Mouse (Mus musculus) hindbrain, embryonic 11.5 days (tissue): ENCODE data around the gene Tspan3. TPM values are rescaled to one million over a fixed set of nuclear protein-coding genes. Genes with fewer than 3 reads are reported as not detected.
A peak's percentile ranks its signal among the peaks of the same experiment; 100 is the strongest.

Source experiments
- ATAC-seq: fragments of 200-750 bp; cut with Nextera tagmentation; 2 replicates; pipeline ENCODE4 v1.8.0; 2017; ENCODE audit warnings: mild to moderate bottlenecking, moderate TSS enrichment, moderate library complexity; ENCODE audit not compliant: low FRiP score
- DNase-seq: peaks from one replicate; pipeline ENCODE4 v3.0.0-alpha.2; 2015; ENCODE audit warnings: low spot score
- H3K27ac ChIP-seq: fragments of 300-500 bp; sonication (generic); 2 replicates; pipeline ENCODE4 v1.5.1; 2014; ENCODE audit warnings: mild to moderate bottlenecking, low read depth, low read length
- H3K27me3 ChIP-seq: fragments of 300-500 bp; sonication (generic); 2 replicates; pipeline ENCODE4 v1.6.1; 2014; ENCODE audit warnings: mild to moderate bottlenecking, low read length, moderate library complexity, mixed read lengths; ENCODE audit not compliant: control insufficient read depth, insufficient read depth
- H3K36me3 ChIP-seq: fragments of 300-500 bp; sonication (generic); 2 replicates; pipeline ENCODE4 v1.6.1; 2014; ENCODE audit warnings: mild to moderate bottlenecking, low read length, moderate library complexity, mixed read lengths; ENCODE audit not compliant: control insufficient read depth, insufficient read depth
- H3K4me1 ChIP-seq: fragments of 300-500 bp; sonication (generic); replicated peaks from 2 replicates; pipeline ENCODE4 v1.6.1; 2014; ENCODE audit warnings: low read length, mixed read lengths; ENCODE audit not compliant: control insufficient read depth, insufficient read depth
- H3K4me2 ChIP-seq: fragments of 300-500 bp; sonication (generic); replicated peaks from 2 replicates; pipeline ENCODE4 v1.6.1; 2014; ENCODE audit warnings: mild to moderate bottlenecking, low read depth, low read length
- H3K4me3 ChIP-seq: fragments of 300-500 bp; sonication (generic); 2 replicates; pipeline ENCODE4 v1.5.1; 2014; ENCODE audit warnings: low read depth, low read length
- H3K9ac ChIP-seq: fragments of 300-500 bp; sonication (generic); 2 replicates; pipeline ENCODE4 v1.6.1; 2014; ENCODE audit warnings: low read depth, low read length
- H3K9me3 ChIP-seq: fragments of 300-500 bp; sonication (generic); 2 replicates; pipeline ENCODE4 v1.6.1; 2016; ENCODE audit warnings: low read length; ENCODE audit not compliant: control insufficient read depth
- WGBS: fragments of 180-500 bp; shearing (Covaris S2); extraction: QIAGEN DNeasy Blood & Tissue Kit; methylation state at CpG from one replicate; pipeline ENCODE4 v1.1.7; 2014; 5-methylcytosine and 5-hydroxymethylcytosine counted together
- polyA plus RNA-seq: library from polyadenylated mRNA; unstranded; fragments of >200 nt; fragmentation: Nextera tagmentation; extraction: Ambion mirVana; gene quantifications from 2 replicates; pipeline ENCODE4 v1.2.1, GENCODE M21; 2014

Tspan3 gene
- polyA plus RNA-seq, 1 experiment from 2014 or later = 529 TPM

DNA sequence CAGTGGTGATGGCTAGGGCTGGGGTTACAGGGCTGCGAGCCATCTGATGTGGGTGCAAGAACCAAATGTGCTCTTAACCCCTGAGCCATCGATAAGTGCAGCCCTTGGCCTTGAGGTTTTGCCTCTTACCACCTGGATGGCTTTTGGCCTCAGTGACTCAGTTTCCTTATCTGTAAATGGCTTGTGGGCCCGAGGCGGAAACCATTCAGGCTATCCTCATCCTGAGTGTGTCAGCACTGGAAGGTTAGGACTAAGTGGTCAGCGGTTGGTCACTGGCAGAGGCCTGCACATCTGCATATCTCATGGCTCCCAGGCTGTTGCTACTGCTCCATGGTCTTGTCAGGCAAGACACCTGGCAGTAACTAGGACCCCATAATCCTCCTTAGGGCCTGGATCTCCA is 47.2 kb downstream of the Tspan3 start:
- Histone ChIP-seq H3K27ac (no peak overlapping the region), H3K27me3 (no peaks in the 10 kb centered on the region), H3K4me1 (peaks cover 2% of the 10 kb centered on the region; the same call in 1 of the 2 replicates), H3K36me3 (no peaks in the 10 kb centered on the region), H3K4me3 (no peak overlapping the region), H3K9ac (no peak overlapping the region), H3K4me2 (no peak overlapping the region), H3K9me3 (no peaks in the 10 kb centered on the region)
- 81% methylated on average over 5 of the region's 5 CpGs for WGBS
- ATAC-seq (no peak), DNase-seq (no peak)

GRCm38 (mm10) chr9:56108174-56108573 is 57.1 kb downstream of the Tspan3 start:
- Histone ChIP-seq H3K4me3 (no peak overlapping the region), H3K9ac (no peak overlapping the region), H3K4me2 (no peak overlapping the region), H3K36me3 (no peaks in the 10 kb centered on the region), H3K27me3 (no peaks in the 10 kb centered on the region), H3K4me1 (no peaks in the 10 kb centered on the region; the same call in 1 of the 2 replicates), H3K9me3 (no peaks in the 10 kb centered on the region), H3K27ac (no peak overlapping the region)
- WGBS = 91% methylated on average over 5 of the region's 5 CpGs
- ATAC-seq = no peak
- no peak for DNase-seq

DNA sequence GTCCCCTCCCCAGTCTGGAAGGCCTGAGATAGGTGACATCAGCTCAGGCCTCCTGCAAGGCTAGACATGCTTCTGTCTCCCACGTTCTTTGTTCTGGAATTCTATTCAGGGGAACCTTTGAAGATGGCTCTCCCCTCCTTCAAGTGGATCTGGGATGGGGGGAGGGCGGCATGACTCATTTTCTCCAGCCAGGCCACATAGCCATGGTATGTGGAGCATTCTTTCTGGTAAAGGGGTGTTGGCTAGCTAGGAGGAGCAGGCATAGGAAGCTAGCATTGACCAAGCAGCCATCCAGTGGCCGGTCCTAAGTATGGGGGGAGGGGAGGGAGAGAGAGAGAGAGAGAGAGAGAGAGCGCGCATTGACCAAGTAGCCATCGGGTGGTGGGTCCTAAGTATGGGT is 57.8 kb downstream of the Tspan3 start:
- H3K4me2 ChIP-seq = no peak overlapping the region
- WGBS = 74% methylated on average over 6 of the region's 6 CpGs
- no peak for DNase-seq
- no peak overlapping the region for H3K9ac ChIP-seq
- no peak overlapping the region for H3K27ac ChIP-seq
- H3K9me3 ChIP-seq = no peaks in the 10 kb centered on the region
- no peak for ATAC-seq
- H3K4me1 ChIP-seq = no peaks in the 10 kb centered on the region; the same call in 1 of the 2 replicates
- no peaks in the 10 kb centered on the region for H3K36me3 ChIP-seq
- H3K27me3 ChIP-seq = no peaks in the 10 kb centered on the region
- H3K4me3 ChIP-seq = no peak overlapping the region

DNA sequence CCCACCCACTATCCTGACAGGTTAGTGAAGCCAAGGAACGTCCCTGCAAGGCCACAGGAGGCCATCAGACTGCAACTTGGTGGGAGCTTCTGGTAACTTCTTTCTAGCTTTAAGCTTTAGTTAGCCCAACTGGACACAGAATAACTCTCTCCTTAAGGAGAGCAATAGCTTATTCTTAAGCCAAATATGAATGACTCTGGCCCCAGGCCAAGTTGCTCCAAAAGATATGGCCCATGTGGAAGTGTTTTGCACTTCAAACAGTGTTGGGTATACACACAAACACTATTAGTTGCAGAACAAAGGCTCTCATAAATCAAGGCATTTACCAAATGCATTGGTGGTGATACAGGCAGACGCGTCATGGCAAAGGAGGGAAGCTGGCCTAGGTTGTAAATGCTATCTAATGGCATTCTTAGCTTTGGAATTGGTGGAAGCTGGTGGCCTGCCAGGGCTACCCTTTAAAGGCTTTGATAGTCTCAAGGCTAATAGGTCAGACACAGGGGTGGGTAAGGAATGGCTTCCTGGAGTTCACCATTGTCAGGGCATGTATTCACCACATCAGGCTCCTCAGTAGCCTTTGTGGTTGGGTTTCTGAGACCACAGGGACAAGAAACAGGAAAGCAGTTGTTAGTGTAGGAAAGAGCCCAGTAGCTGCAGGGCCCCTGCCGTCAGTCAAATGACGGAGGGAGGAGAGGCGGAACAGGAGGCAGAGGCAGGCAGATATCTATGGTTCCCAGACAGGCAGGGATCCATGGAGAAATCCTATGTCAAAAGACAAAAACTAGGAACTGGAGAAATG is 58.8 kb downstream of the Tspan3 start:
- no peak overlapping the region for H3K27ac ChIP-seq
- no peaks in the 10 kb centered on the region for H3K27me3 ChIP-seq
- H3K4me1 ChIP-seq = no peaks in the 10 kb centered on the region; the same call in 1 of the 2 replicates
- H3K9me3 ChIP-seq = no peaks in the 10 kb centered on the region
- ATAC-seq (no peak), DNase-seq (no peak)
- 65% methylated on average over 6 of the region's 6 CpGs for WGBS
- H3K36me3 ChIP-seq = no peaks in the 10 kb centered on the region
- no peak overlapping the region for H3K4me3 ChIP-seq
- no peak overlapping the region for H3K4me2 ChIP-seq
- H3K9ac ChIP-seq = no peak overlapping the region

DNA sequence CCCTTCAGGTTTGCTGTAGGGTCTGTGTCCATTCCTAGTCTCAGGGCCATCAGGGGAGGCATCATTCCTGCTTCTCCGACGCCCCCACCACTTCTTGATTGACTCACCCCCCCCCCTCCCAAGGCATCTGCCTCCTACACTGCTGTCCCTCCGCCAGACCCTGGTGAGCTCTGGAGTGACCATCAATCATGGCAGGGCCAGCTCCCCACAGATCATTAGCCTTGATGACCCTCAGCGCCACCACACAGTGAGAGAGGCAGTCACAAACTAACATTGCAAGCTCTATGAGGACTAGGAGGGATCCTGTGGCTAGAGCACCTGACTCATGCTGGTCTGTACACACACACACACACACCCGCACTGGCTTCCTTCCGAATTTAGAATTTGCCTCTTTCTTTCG is 60.4 kb downstream of the Tspan3 start:
- H3K9me3 ChIP-seq = no peaks in the 10 kb centered on the region
- no peak overlapping the region for H3K4me3 ChIP-seq
- WGBS = 52% methylated on average over 7 of the region's 7 CpGs
- no peaks in the 10 kb centered on the region for H3K27me3 ChIP-seq
- no peak overlapping the region for H3K9ac ChIP-seq
- H3K36me3 ChIP-seq = no peaks in the 10 kb centered on the region
- H3K4me2 ChIP-seq = no peak overlapping the region
- no peaks in the 10 kb centered on the region; the same call in 1 of the 2 replicates for H3K4me1 ChIP-seq
- DNase-seq (no peak), ATAC-seq (peak; percentile 47; the same call in 1 of the 2 replicates)
- no peak overlapping the region for H3K27ac ChIP-seq

- Histone ChIP-seq H3K27ac (no peak overlapping the region), H3K9me3 (no peaks in the 10 kb centered on the region), H3K27me3 (no peaks in the 10 kb centered on the region), H3K4me3 (no peak overlapping the region), H3K4me1 (no peaks in the 10 kb centered on the region; the same call in 1 of the 2 replicates), H3K36me3 (no peaks in the 10 kb centered on the region), H3K4me2 (no peak overlapping the region), H3K9ac (no peak overlapping the region)
- DNase-seq = no peak
- ATAC-seq = no peak
- 53% methylated on average over 4 of the region's 4 CpGs for WGBS
Measured at GRCm38 (mm10) chr9:56101022-56101421, 64.3 kb downstream of the Tspan3 start.

- Histone ChIP-seq H3K27ac (no peak overlapping the region), H3K9ac (no peak overlapping the region), H3K9me3 (no peaks in the 10 kb centered on the region), H3K4me1 (no peaks in the 10 kb centered on the region; the same call in 1 of the 2 replicates), H3K36me3 (no peaks in the 10 kb centered on the region), H3K4me3 (no peak overlapping the region), H3K4me2 (no peak overlapping the region), H3K27me3 (no peaks in the 10 kb centered on the region)
- DNase-seq = no peak
- 87% methylated on average over 7 of the region's 7 CpGs for WGBS
- ATAC-seq = no peak
Measured at GRCm38 (mm10) chr9:56100041-56100522, 65.2 kb downstream of the Tspan3 start.

GRCm38 (mm10) chr9:56097584-56098298 is 67.5 kb downstream of the Tspan3 start:
- H3K27ac ChIP-seq = no peak overlapping the region
- ATAC-seq = no peak
- no peaks in the 10 kb centered on the region for H3K27me3 ChIP-seq
- H3K4me3 ChIP-seq = no peak overlapping the region
- H3K9me3 ChIP-seq = no peaks in the 10 kb centered on the region
- H3K36me3 ChIP-seq = no peaks in the 10 kb centered on the region
- H3K9ac ChIP-seq = no peak overlapping the region
- no peak for DNase-seq
- no peaks in the 10 kb centered on the region for H3K4me1 ChIP-seq
- H3K4me2 ChIP-seq = no peak overlapping the region
- WGBS = 87% methylated on average over 4 of the region's 4 CpGs
